Mouse (Mus musculus) hindbrain, embryonic 10.5 days (tissue): Measurements from ENCODE around the gene Alk. TPM values are rescaled to one million over a fixed set of nuclear protein-coding genes. Genes with fewer than 3 reads are reported as not detected.

Experiments
- DNase-seq: peaks from one replicate; pipeline ENCODE4 v3.0.0-alpha.2; 2017; ENCODE audit warnings: low spot score
- H3K27ac ChIP-seq: fragments of 300-500 bp; sonication (generic); 2 replicates; pipeline ENCODE4 v1.5.1; 2016; ENCODE audit warnings: mild to moderate bottlenecking, moderate library complexity
- H3K27me3 ChIP-seq: fragments of 300-500 bp; sonication (generic); 2 replicates; pipeline ENCODE4 v1.6.1; 2016; ENCODE audit warnings: mild to moderate bottlenecking; ENCODE audit not compliant: poor library complexity, insufficient read depth, severe bottlenecking
- H3K36me3 ChIP-seq: fragments of 300-500 bp; sonication (generic); 2 replicates; pipeline ENCODE4 v1.6.1; 2016; ENCODE audit warnings: mild to moderate bottlenecking, moderate library complexity
- H3K4me1 ChIP-seq: fragments of 300-500 bp; sonication (generic); replicated peaks from 2 replicates; pipeline ENCODE4 v1.6.1; 2016; ENCODE audit warnings: mild to moderate bottlenecking
- H3K4me3 ChIP-seq: fragments of 300-500 bp; sonication (generic); 2 replicates; pipeline ENCODE4 v1.5.1; 2016; ENCODE audit warnings: mild to moderate bottlenecking, moderate library complexity
- H3K9me3 ChIP-seq: fragments of 300-500 bp; sonication (generic); 2 replicates; pipeline ENCODE4 v1.6.1; 2016; ENCODE audit warnings: mild to moderate bottlenecking, moderate library complexity
- WGBS: fragments of 180-500 bp; shearing (Covaris S2); methylation state at CpG from one replicate; pipeline ENCODE4 v1.1.7; 2016; 5-methylcytosine and 5-hydroxymethylcytosine counted together
- polyA plus RNA-seq: library from polyadenylated mRNA; unstranded; fragments of >200 nt; fragmentation: Nextera tagmentation; extraction: Ambion mirVana; gene quantifications from 2 replicates; pipeline ENCODE4 v1.2.1, GENCODE M21; 2016

Alk gene
- polyA plus RNA-seq, 1 experiment from 2014 or later, result 0.27 TPM

DNA sequence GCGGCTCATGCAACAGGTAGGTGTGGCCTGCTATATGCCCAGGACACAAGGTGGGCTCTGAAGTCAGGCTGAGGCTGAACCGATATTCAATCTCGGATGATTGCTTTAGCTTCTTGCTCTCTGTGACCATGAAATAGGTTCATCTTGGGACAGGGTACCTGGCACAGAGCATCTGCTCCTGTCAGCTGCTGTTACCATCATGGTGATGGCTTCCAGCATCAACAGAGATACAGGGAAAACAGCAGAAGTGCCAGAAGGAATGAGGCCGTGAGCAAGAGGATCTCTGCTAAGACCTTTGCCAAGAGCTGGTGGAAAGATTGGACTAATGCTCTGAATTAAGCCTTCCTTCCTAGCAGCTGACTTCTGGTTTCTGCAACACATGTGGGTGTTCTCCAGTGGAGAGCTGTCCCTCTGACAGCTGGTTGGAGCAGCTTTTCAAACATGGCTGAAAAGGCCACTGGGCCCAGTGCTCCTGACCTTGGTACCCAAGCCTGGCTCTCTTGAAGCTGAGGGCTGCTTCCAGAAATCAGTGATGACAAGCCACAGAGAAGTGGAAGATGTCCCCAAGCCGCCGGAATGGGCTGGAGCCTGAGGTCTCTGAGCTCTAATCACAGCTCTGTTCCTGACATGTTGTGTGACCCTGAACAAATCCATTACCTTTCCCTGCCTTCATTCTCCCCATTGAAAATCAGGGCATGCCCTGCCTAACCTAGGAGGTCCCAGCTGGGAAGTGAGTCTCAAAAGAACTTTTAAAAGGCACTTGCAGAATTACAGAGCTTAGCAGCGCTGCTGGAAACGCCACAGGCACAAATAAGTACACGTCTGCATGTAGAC lies 615.5 kb downstream of the Alk start:
- H3K9me3 ChIP-seq, result no peaks in the 10 kb centered on the region
- H3K4me1 ChIP-seq, result peaks cover 54% of the 10 kb centered on the region
- no peak overlapping the region for H3K4me3 ChIP-seq
- DNase-seq, result peak; percentile 31
- peak overlapping the region; percentile 23; the same call in 1 of the 2 replicates for H3K27ac ChIP-seq
- WGBS, result 52% methylated on average over 9 of the region's 9 CpGs
- H3K27me3 ChIP-seq, result peaks cover 10% of the 10 kb centered on the region
- H3K36me3 ChIP-seq, result no peaks in the 10 kb centered on the region

DNA sequence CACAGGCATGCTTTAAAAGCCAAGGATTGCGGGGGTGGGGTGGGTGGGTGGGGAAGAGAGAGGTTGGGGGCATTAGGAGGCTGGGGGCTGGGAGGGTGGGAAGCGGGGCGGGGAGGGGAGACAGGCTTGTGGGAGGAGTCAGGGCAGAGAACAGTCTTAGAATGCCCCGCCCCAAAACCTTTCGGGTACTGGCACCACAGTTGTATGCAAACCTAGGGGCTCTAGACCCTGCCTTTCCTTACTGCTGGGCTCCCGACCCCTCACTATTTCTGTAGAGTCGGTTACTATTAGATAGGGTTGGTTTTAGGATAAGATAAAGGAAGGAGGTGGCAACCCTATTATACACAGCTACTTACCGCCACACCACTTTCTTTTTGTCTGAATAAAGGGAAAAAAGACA lies 617.4 kb downstream of the Alk start:
- Histone ChIP-seq H3K4me3 (no peak overlapping the region), H3K4me1 (peaks cover 53% of the 10 kb centered on the region), H3K27me3 (peaks cover 10% of the 10 kb centered on the region), H3K27ac (no peak overlapping the region), H3K9me3 (no peaks in the 10 kb centered on the region), H3K36me3 (no peaks in the 10 kb centered on the region)
- DNase-seq, result no peak
- WGBS, result 49% methylated on average over 8 of the region's 8 CpGs

DNA sequence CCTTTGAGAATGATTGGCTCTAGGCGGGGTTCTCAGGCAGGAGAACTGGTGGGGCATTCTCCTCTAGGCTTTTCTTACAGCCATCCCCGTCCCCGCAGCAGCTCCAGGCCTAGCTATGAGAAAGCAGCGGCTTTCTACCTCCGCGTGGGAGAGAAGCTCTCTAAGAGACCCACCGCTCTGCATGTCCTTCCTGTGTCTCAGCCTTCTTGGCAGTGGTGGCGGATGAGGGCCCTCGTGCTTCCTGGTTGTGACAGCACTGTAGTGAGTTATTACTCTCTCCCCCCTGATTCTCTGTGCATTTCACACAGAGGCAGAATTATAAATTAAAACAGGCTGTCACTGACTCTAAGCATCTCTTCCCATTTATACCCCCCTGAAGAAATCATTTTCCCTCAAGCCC lies 618.0 kb downstream of the Alk start:
- Histone ChIP-seq H3K4me3 (no peak overlapping the region), H3K27me3 (peaks cover 10% of the 10 kb centered on the region), H3K4me1 (peaks cover 51% of the 10 kb centered on the region), H3K36me3 (no peaks in the 10 kb centered on the region), H3K9me3 (no peaks in the 10 kb centered on the region), H3K27ac (peak overlapping the region; percentile 42)
- DNase-seq, result no peak
- 56% methylated on average over 9 of the region's 9 CpGs for WGBS

DNA sequence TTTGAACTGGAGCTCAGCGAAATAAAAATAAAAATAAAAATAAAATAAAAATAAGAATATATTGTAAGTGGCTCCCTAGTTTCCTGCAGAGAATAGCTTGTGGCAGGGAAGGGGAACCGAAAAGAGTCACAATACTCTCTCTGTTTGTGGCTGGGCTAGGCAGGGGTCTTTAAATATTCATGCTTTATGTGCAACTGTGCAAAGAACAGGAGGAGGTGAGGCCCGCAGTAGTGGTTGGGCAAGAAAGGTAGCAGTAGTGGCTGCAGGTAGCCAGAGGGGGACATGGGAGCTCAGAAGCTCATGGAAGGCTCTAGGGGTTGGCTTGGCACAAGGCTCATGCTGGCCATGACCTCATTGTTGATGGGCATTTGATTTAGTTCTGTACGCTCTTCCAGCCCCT lies 623.2 kb downstream of the Alk start:
- DNase-seq, result no peak

DNA sequence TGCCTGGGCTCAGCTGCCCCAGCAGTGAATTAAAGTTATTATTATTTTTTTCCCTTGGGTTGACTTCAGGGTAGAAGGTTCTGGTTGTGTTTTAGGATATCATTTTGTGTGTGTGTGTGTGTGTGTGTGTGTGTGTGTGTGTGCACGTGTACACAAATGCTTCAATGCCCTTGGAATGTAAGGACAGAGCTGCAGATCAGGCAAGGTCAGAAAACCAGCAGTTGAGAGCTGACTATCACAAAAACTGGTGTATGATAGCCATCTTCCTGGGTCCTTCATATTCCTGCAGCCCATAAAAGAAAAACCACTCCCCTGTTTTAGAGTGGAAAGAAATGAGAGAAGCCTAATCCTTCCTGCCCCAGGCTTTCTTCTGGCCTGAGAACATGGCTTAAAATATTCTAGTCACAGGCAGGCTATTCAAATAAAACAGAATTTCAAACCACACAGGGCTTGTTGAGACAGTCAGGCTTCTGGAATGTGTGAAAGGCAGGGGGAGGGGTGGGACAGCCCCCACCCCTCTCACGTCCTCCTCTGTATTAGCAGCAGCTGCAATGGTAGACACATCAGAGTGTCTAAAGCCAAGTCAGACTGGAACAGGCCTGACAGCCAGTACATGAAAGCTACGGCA lies 623.8 kb downstream of the Alk start:
- peaks cover 18% of the 10 kb centered on the region for H3K4me1 ChIP-seq
- DNase-seq, result peak; percentile 38
- H3K4me3 ChIP-seq, result no peak overlapping the region
- H3K9me3 ChIP-seq, result no peaks in the 10 kb centered on the region
- no peaks in the 10 kb centered on the region for H3K27me3 ChIP-seq
- WGBS, result 25% methylated on average over 3 of the region's 3 CpGs
- H3K27ac ChIP-seq, result peak overlapping the region; percentile 69
- H3K36me3 ChIP-seq, result no peaks in the 10 kb centered on the region

More for the DNA sequence above, 623.2 kb downstream of the Alk start:
- Histone ChIP-seq H3K27ac (peak overlapping the region; percentile 69), H3K36me3 (no peaks in the 10 kb centered on the region), H3K4me3 (no peak overlapping the region), H3K4me1 (peaks cover 22% of the 10 kb centered on the region), H3K9me3 (no peaks in the 10 kb centered on the region), H3K27me3 (0 out of 2 replicates have a peak, but pooled peaks cover 3% of the 10 kb centered on the region)
- WGBS, result 69% methylated on average over 4 of the region's 4 CpGs

DNA sequence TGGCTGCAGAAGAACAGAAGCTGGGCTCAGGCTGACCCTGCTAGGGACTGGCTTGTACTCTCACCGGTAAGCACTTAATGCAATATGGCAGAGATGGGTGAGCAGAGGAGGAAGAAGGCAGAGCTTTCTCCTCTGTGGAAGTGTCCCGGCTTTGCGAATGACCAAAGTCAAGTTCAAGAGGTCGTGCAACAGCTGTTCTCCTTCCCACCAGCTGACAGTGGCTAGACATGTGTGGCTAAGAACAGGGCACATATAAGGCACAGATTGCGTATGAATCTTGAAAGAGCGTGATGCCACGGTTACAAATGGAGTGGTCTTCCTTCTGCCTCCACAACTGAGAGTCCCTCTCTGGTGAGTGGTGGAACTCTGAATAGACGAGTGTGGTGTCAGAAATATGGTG lies 625.3 kb downstream of the Alk start:
- Histone ChIP-seq H3K4me1 (peaks cover 18% of the 10 kb centered on the region), H3K27ac (peak overlapping the region; percentile 23; the same call in 1 of the 2 replicates), H3K36me3 (no peaks in the 10 kb centered on the region), H3K9me3 (no peaks in the 10 kb centered on the region), H3K27me3 (no peaks in the 10 kb centered on the region), H3K4me3 (no peak overlapping the region)
- no peak for DNase-seq
- 88% methylated on average over 8 of the region's 8 CpGs for WGBS

DNA sequence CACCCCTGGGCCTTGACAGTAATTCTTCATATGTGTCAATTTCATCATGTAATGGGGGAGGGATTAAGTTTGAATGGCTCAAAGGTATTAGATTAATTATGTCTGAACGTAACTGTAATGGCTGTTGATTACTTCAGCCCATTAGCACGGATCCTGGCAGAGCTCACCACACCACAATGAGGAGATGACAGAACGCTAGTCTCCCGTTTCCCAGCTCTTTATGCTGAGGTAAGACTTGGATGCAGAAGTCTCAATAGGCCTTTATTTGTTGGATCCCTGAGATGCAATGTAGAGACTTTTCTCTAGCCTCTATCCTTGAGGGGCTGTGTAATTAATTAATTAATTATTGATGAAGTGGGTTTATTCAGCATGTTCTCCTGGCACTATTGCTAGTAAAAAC lies 627.8 kb downstream of the Alk start:
- 89% methylated on average over 4 of the region's 4 CpGs for WGBS
- DNase-seq, result no peak
- no peak overlapping the region for H3K4me3 ChIP-seq
- peaks cover 17% of the 10 kb centered on the region for H3K4me1 ChIP-seq
- no peaks in the 10 kb centered on the region for H3K9me3 ChIP-seq
- H3K36me3 ChIP-seq, result no peaks in the 10 kb centered on the region
- no peaks in the 10 kb centered on the region for H3K27me3 ChIP-seq
- no peak overlapping the region for H3K27ac ChIP-seq

DNA sequence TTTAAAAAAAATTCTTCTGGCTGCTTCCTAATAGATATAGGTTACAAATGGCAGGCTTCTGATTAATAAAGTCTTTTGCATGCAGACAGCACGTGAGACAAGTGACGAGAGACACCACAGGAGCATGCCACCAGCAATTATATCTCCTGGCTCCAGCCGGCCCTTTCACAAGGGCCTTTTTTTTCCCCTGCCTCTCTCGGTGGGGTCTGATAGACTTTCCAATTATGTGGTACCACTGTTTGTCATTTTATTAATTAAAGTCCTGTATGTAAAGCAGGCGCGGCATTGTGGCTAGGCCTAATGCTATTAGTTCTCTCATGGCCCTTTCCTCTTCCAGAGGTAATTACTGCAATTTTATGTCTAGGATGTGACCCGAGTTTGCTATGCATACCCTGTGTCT lies 630.7 kb downstream of the Alk start:
- 74% methylated on average over 7 of the region's 7 CpGs for WGBS
- H3K27ac ChIP-seq, result no peak overlapping the region
- no peaks in the 10 kb centered on the region for H3K36me3 ChIP-seq
- no peaks in the 10 kb centered on the region for H3K27me3 ChIP-seq
- DNase-seq, result no peak
- no peaks in the 10 kb centered on the region for H3K9me3 ChIP-seq
- H3K4me3 ChIP-seq, result no peak overlapping the region
- H3K4me1 ChIP-seq, result no peaks in the 10 kb centered on the region

DNA sequence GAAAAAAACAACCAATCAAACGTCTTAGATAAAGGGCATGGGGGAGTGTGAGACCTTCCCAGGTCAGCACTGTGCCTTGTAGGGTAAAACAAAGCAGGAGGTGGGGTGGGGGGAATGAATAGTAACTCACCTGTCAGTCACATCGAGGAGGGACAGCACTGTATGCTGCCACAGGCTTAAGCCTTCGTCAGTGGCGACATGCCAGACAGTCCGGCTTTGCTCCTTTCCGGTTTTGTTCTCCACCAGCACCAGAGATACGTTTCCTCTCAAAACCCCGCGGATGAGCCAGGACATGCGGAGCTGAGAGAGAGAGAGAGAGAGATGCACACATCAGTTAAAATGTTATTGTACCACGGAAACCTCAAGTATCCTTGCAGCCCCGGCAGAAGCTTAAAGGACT lies 637.1 kb downstream of the Alk start:
- no peaks in the 10 kb centered on the region for H3K36me3 ChIP-seq
- H3K4me1 ChIP-seq, result peaks cover 28% of the 10 kb centered on the region
- peaks cover 10% of the 10 kb centered on the region; the same call in 1 of the 2 replicates for H3K27me3 ChIP-seq
- H3K27ac ChIP-seq, result no peak overlapping the region
- WGBS, result 85% methylated on average over 12 of the region's 12 CpGs
- H3K4me3 ChIP-seq, result no peak overlapping the region
- no peak for DNase-seq
- H3K9me3 ChIP-seq, result no peaks in the 10 kb centered on the region

DNA sequence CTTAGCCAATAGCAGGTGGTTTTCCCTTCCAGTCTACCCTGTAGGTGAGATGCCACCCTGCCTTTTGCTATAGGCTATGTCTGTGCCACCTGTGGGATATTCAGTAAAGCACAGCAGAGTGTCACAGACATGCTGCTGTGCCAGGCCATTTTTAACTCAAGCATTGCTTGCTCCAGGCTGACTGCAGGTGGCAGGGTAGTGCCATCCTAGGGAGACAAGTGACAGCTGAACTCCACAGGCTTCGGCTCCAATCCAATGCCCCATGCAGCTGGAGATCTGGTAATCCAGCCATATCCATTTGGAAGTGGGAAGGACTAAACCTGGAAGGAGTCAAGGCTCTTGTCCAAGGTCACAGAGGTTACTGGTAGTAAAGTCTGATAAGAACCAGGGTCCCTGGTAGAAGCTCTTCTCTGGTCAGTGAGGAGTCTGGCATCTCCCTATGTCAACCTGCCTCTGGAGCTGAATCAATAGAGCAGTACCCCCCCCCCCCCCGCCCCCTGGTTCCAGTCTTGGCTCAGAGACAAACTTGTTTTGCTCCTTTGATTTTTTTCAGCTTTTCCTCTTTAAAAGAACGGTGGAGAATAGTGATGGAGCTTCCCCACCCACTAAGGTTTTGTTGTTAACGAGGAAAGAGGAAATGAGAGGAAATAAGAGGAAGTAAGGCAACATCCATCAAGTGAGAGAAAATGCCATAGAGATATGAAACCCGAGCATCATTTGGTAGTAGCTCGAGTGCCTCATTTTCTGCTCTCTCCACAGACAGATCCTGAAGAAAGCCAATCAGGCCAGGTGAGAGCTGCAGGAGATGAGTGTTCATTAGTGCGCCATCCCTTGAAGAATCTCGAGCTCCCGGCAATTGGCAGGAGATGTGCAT lies 638.5 kb downstream of the Alk start:
- DNase-seq, result no peak

DNA sequence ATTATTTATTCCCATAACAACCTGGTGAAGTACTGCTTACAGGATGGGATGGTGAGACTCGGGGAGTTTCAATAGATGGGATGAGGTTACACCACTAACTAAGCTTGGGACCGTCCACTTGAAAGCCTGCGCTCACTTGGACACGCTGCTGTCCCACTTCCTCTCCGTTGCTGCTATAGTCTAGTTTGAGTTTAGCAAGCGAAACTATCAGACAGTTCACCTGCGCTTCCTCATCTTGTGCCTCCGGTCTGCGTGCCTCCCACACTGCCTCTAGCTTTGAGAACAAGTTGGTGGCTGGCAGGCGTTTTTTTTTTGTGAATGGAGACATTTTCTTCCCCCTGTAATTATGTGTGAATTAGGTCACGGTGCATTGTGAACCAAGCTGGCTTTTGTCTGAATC lies 639.8 kb downstream of the Alk start:
- H3K36me3 ChIP-seq, result no peaks in the 10 kb centered on the region
- no peak overlapping the region for H3K27ac ChIP-seq
- DNase-seq, result no peak

More for the DNA sequence above, 638.5 kb downstream of the Alk start:
- WGBS, result 87% methylated on average over 9 of the region's 9 CpGs
- Histone ChIP-seq H3K9me3 (no peaks in the 10 kb centered on the region), H3K27ac (no peak overlapping the region), H3K4me3 (no peak overlapping the region), H3K27me3 (peaks cover 10% of the 10 kb centered on the region; the same call in 1 of the 2 replicates), H3K36me3 (no peaks in the 10 kb centered on the region), H3K4me1 (peaks cover 29% of the 10 kb centered on the region)

DNA sequence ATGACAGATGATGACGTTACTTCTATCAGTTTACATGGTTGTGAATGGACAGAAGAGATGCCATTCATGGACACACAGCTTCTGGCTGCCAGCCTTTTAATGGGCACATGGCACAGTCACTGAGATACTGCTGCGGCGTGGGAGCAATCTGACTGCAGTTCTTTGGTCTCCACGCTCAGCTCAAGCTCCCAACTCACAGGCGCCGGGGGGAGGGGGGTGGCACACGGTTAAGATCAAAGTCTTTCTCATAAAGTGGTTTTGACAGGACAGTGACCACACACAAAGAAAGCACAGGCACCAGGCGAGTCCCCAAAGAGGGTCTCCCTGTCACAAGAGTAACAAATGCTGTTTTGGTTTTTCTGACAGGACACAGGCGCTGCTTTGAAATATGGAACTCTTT lies 641.7 kb downstream of the Alk start:
- DNase-seq, result no peak
- WGBS, result 55% methylated on average over 9 of the region's 9 CpGs
- peaks cover 10% of the 10 kb centered on the region; the same call in 1 of the 2 replicates for H3K27me3 ChIP-seq

More for the DNA sequence above, 639.8 kb downstream of the Alk start:
- H3K4me1 ChIP-seq, result peaks cover 29% of the 10 kb centered on the region
- WGBS, result 60% methylated on average over 11 of the region's 11 CpGs
- no peaks in the 10 kb centered on the region for H3K9me3 ChIP-seq
- H3K4me3 ChIP-seq, result no peak overlapping the region
- peaks cover 10% of the 10 kb centered on the region; the same call in 1 of the 2 replicates for H3K27me3 ChIP-seq

More for the DNA sequence above, 641.7 kb downstream of the Alk start:
- Histone ChIP-seq H3K4me3 (no peak overlapping the region), H3K27ac (no peak overlapping the region), H3K4me1 (peaks cover 29% of the 10 kb centered on the region), H3K36me3 (no peaks in the 10 kb centered on the region), H3K9me3 (no peaks in the 10 kb centered on the region)
